Mouse (Mus musculus) T-helper 1 cell (primary cell): ENCODE results near the gene Lrmda.

Source experiments
- in situ Hi-C: fragments of 300-600 bp; cut with MboI, MseI; formaldehyde crosslinking; loops from one replicate; pipeline ENCODE4 v1.15.1; 2025; ENCODE audit warnings: high pct_unique_total_duplicates

Lrmda gene

GRCm38 (mm10) chr14:22710071-22710661 is 690.7 kb downstream of the Lrmda start:
- in situ Hi-C loops = no loop called here

DNA sequence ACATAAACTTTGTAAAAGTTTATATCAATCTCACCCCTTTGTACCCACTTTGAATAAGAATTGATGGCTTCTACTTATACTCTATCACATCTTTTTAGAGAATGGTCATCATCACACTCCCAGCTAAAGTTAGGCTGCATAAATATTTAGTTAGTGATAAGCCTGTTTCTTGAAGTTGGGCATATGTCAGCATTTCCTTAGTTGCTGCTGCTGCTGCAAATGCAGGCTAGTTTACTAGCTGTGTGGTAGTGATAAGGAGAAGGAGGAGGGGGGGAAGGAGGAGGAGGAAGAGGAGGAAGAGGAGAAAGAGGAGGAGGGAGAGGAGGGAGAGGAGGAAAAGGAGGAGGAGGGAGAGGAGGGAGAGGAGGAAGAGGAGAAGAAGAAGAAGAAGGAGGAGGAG is 692.9 kb downstream of the Lrmda start:
- in situ Hi-C loops = no loop called here

GRCm38 (mm10) chr14:22715581-22716378 is 696.3 kb downstream of the Lrmda start:
- in situ Hi-C loops = no loop called here

DNA sequence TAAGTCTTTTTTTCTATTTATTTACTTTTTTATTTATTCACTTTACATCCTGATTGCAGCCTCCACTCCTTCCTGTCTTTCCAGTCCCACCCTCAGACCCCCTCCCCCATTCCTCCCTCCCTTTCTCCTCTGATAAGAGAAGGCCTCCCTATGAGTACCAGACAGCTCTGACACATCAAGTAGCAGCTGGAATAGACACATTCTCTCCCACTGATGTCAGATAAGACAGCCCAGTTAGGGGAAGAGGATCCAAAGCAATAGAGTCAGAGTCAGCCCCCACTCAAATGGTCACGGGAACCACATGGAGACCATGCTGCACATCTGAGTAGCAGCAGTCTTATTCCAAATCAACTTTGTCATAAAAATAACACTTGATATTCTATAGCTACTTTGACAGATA is 700.5 kb downstream of the Lrmda start:
- in situ Hi-C loops = no loop called here

- in situ Hi-C loops = no loop called here
Measured at GRCm38 (mm10) chr14:22721845-22722244, 702.3 kb downstream of the Lrmda start.

GRCm38 (mm10) chr14:22727548-22727947 is 708.0 kb downstream of the Lrmda start:
- in situ Hi-C loops = no loop called here

- in situ Hi-C loops = no loop called here
Measured at GRCm38 (mm10) chr14:22728611-22729223, 709.2 kb downstream of the Lrmda start.

GRCm38 (mm10) chr14:22738603-22739002 is 719.1 kb downstream of the Lrmda start:
- in situ Hi-C loops = no loop called here

DNA sequence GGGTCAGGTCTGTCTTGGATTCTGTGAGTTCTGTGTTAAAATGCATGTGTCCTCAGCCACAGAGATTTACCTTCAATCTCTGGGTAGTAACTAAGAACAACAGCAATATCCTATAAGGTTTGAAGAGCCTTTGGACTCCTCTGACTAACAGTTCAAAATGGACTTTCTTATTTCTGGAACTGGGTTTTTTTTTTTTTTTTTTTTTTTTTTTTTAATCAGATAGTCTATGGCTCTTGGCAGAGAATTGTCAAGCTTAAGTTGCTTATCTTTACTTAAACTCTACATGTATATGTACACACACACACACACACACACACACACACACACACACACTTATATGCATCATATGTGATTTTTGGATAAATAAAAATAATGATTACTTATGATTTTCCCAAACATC is 723.0 kb downstream of the Lrmda start:
- in situ Hi-C loops = no loop called here

DNA sequence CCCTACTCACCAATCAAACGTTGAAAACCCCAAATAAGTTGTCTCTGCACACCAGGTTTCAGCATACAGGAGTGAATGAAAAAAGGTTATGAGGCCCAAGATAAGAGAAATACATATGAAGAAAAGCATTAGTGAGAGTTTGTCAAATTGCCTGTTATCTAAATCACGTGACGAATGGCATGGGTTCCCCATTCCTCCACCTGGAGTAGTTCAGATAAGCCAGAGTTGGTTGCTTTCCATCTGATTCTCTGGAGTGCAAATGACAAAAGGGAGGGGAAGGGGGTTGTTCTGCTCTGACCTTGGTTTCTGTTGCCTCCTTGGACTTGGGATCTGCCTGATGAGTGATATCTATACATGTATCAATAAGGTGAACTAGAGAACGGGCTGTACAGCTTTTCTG is 723.8 kb downstream of the Lrmda start:
- in situ Hi-C loops = no loop called here

DNA sequence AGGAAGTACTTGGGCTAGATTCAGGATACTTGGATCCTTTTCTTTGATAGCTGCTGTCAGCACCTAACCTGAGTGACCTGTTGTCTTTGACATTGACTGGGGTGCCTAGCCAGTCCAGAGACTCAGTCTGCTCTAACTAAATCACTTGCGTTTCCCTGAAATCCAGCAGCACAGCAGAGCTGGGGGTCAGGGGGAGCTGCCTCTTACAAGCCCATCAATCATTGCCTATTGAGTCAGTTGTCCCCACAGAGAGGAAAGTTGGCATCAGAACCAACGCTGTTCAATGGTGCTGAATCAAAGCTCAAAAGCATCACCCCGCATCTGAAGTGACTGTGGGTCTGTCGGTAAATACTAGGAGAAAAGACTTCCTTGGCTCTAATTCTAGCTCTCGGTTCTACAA is 725.2 kb downstream of the Lrmda start:
- in situ Hi-C loops = no loop called here

DNA sequence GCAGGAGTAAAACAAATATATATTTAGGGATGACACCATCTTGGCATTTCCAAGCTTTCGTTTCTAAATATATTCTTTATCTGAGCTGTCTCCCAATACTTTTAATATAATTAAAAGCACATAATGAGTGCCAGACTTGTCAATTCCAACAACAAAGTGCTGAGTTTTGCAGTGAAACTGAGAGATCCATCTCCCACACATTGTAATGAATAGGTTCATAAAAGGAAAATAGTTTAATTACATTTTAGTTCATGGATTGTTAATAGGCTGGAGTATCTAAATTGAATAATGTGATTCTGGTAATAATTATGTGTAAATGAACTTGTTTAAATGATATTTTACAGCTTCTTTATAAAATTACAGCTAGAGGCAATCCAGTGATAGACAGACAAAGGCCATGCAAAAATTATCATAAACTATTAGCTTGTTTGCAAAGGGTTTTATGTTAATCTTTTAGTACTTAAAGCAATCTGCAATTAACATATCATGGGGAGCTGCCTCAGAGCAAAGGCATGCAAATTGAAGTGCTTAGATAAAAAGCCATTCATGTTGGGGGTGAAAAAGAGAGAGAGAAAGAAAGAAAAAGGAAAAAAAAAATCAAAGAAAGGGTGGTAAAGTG is 725.9 kb downstream of the Lrmda start:
- in situ Hi-C loops = no loop called here

DNA sequence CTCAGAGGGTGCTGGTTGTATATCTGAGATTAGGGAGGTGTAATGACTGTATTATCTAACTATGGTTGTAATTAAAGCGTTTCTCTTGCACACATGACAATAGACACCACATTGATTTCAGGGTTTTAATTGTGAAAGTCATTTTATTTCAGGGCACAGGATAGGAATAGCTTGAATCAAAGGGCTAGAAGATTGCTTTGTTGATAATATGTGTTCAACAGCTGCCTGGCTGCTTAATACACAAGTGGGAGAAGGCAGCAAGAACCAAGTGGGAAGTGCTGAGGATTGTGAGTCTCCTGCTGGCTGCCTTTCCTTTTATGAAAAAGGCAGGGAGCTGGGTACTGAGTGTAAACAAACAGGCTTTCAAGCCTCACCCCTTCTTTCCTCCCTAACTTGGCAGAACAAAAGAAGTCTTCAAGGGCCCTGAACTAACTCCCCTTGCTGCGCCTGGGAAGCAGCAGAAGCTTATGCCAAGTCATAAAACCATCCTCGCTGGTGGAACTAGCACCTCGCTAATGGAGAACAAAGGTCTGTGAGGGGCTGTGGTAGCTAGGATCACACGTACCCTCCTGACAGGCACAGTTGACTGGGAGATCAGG is 726.5 kb downstream of the Lrmda start:
- in situ Hi-C loops = no loop called here

DNA sequence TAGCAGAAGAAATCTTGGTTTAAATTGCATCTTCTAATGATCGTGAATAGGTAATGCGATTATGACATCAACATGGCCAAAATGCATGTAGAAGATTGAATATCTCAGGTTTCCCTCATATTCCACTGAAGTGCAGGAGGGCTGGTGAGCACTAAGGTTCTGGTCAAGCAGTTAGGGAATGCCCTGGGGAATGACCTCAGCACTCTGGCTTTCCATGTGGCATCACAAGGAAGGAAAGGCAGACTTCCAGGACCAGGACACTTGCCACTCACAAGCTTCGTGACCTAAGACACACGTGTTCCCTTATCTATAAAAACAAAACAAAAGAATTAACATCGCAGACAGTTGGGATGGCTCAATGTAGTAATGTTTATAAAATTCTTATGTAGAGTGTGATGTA is 728.3 kb downstream of the Lrmda start:
- in situ Hi-C loops = no loop called here

GRCm38 (mm10) chr14:22750409-22750808 is 730.9 kb downstream of the Lrmda start:
- in situ Hi-C loops = no loop called here

DNA sequence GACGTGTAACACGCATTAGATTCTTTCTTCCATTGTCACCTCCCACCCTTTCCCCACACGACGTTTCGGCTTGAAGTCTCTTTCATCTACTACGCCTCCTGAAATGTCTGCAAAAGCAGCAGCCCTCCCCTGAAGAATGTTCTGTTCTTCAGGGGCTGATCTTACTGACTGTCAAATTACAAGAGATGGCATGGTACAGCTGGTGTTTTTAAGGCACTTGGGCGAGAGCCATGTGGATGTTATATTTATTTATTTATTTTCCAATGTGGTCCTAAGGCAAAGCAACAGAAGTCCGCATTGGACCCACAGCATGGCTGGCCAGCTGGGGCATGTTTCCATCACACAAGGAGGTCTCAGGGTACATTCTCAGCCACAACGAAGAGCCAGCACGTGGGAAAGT is 731.8 kb downstream of the Lrmda start:
- in situ Hi-C loops = no loop called here

DNA sequence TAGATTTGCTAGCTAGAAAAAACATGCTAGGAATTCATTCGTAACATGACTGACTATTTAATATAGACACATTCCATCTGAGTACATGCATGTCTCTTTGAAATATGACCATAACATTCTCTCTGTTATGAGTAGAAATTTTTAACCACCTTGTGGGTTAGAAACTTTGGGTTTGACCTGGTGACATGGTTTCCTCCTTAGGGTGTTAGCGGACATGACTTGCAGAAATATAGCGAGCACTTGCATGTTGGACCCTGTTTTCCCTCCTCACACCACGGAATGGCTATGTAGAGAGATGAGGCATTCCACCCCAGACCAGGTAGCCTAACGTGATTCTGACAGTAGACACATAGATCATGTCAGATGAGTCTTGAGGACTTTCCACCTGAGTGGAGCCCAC is 735.1 kb downstream of the Lrmda start:
- in situ Hi-C loops = no loop called here

GRCm38 (mm10) chr14:22757493-22757892 is 738.0 kb downstream of the Lrmda start:
- in situ Hi-C loops = no loop called here

GRCm38 (mm10) chr14:22759216-22759615 is 739.7 kb downstream of the Lrmda start:
- in situ Hi-C loops = no loop called here

DNA sequence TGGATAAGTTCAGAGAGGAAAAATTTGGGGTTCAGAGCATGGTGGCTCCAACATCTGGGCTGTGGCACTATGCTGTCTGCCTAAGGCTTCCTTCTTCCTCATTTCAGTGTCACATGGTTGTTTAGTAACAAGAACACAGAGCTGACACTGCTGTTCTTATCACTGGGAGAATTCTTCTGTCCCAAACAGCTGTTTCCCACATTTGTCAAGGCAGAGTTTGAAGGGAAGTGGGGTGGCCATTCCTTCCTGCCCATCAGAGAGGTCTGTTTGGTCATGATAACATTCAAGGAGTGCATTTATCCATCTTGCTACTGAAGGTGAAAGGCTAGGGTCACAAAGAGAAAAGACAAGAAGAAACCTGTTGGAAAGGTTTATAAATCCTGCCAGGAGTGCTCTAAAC is 740.2 kb downstream of the Lrmda start:
- in situ Hi-C loops = no loop called here

DNA sequence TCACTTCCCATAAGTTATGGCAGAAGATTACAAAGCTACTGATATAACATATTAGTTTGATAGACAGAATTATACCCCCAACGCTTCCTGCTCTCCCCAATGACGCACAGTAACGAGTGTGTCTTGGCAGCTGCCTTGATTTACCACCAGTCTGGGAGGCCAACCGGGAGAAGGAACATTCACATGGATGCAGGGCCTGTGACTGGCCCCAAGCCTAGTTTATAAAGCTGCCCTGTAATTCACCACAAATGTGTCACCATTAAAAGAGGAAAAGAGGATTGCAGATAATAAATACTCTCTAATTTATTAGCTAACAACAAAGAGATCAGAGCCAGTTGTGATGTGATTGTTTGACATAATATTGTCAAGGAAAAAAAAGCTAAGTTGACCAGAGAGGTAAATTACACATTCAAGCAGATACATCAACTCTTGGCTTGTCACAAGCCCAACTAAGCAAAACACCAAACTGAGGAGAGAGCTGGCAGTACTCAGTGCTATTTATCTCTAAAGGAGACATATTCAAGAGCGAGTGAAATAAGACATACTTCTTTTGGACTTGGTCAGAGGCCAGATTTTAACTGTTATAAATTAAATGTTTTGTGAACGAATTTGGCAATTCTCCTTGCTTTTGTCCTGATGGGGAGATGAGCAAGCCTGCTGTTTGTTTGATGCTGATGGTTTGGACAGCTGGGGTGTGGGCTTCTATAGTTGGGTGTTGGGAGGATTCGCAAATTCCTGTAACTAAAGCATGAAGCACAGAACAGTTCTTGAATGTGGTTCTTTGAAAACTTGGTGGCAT is 740.9 kb downstream of the Lrmda start:
- in situ Hi-C loops = no loop called here
